Mouse (Mus musculus) stomach, postnatal 0 days (tissue): ENCODE results near the gene Ccne1.
"Not testable (repeated sequence)": the region's sequence is repeated elsewhere in the genome, so short reads cannot be mapped to it uniquely, and the experiment has no call there.

Experiments used
- CTCF ChIP-seq: IDR thresholded peaks from 2 replicates; pipeline ENCODE4 v1.5.1; 2016; ENCODE audit warnings: antibody characterized with exemption, low read depth, mild to moderate bottlenecking, moderate library complexity
- EP300 ChIP-seq: optimal IDR thresholded peaks from 2 replicates; pipeline ENCODE3; 2016; ENCODE audit warnings: antibody characterized with exemption

- not testable (repeated sequence) for TF ChIP-seq CTCF, EP300
Observed at GRCm38 (mm10) chr7:38128256-38128655, 20.9 kb upstream of the Ccne1 start.
